Mouse (Mus musculus): ENCODE results near the gene Slc43a2. TPM values are rescaled to one million over a fixed set of nuclear protein-coding genes. Genes with fewer than 3 reads are reported as not detected.

Gene Slc43a2
- 3.0 and 4.3 TPM in 2 replicates for polyA plus RNA-seq (2015; fragmentation: Nextera tagmentation; extraction: Ambion mirVana)

- Histone ChIP-seq H3K4me3 (ENCODE audit: low read length) (peak within 1 kb of the TSS; percentile 70), H3K4me1 (ENCODE audit: control insufficient read depth, insufficient read depth, low read length) (peaks cover 19% of the 10 kb centered on the region), H3K9ac (ENCODE audit: low read length) (peak within 1 kb of the TSS; percentile 77), H3K36me3 (ENCODE audit: control insufficient read depth, insufficient read depth) (no peaks in the 10 kb centered on the region), H3K4me2 (ENCODE audit: low read depth, low read length) (peak within 1 kb of the TSS; percentile 96), H3K27ac (ENCODE audit: low read length) (peak within 1 kb of the TSS; percentile 63), H3K9me3 (replicated peaks; ENCODE audit: control insufficient read depth, low read length) (no peaks in the 10 kb centered on the region), H3K27me3 (ENCODE audit: control insufficient read depth, insufficient read depth, low read length) (no peaks in the 10 kb centered on the region)
- WGBS: under 1% methylated on average over 62 of the region's 62 CpGs
- peak; percentile 86 for ATAC-seq (replicated peaks; ENCODE audit: extremely low read depth, insufficient read depth, low FRiP score)
Measured at GRCm38 (mm10) chr11:75531469-75532242, at the start of gene Slc43a2. Gene Slc43a2, plus strand, starts transcription at chr11:75531694.

- H3K27ac ChIP-seq (ENCODE audit: low read length): no peak overlapping the region
- H3K4me3 ChIP-seq (ENCODE audit: low read length): no peak overlapping the region; the same call in 1 of the 2 replicates
- 26% methylated on average over 3 of the region's 3 CpGs for WGBS
- peak overlapping the region; percentile 44 for H3K4me2 ChIP-seq (ENCODE audit: low read depth, low read length)
- H3K9me3 ChIP-seq (replicated peaks; ENCODE audit: control insufficient read depth, low read length): no peaks in the 10 kb centered on the region
- H3K4me1 ChIP-seq (ENCODE audit: control insufficient read depth, insufficient read depth, low read length): peaks cover 10% of the 10 kb centered on the region
- ATAC-seq (replicated peaks; ENCODE audit: extremely low read depth, insufficient read depth, low FRiP score): peak; percentile 7; the same call in 1 of the 2 replicates
- no peaks in the 10 kb centered on the region; the same call in 1 of the 2 replicates for H3K27me3 ChIP-seq (ENCODE audit: control insufficient read depth, insufficient read depth, low read length)
- no peak overlapping the region for H3K9ac ChIP-seq (ENCODE audit: low read length)
- H3K36me3 ChIP-seq (ENCODE audit: control insufficient read depth, insufficient read depth): peaks cover 18% of the 10 kb centered on the region
Measured at GRCm38 (mm10) chr11:75486192-75486591, 45.3 kb upstream of the Slc43a2 start.

- Histone ChIP-seq H3K27me3 (ENCODE audit: control insufficient read depth, insufficient read depth, low read length) (no peaks in the 10 kb centered on the region; the same call in 1 of the 2 replicates), H3K9ac (ENCODE audit: low read length) (peak within 1 kb of the TSS; percentile 98), H3K4me1 (ENCODE audit: control insufficient read depth, insufficient read depth, low read length) (peaks cover 10% of the 10 kb centered on the region), H3K9me3 (replicated peaks; ENCODE audit: control insufficient read depth, low read length) (no peaks in the 10 kb centered on the region), H3K27ac (ENCODE audit: low read length) (peak within 1 kb of the TSS; percentile 83), H3K4me3 (ENCODE audit: low read length) (peak within 1 kb of the TSS; percentile 99), H3K36me3 (ENCODE audit: control insufficient read depth, insufficient read depth) (peaks cover 23% of the 10 kb centered on the region), H3K4me2 (ENCODE audit: low read depth, low read length) (peak within 1 kb of the TSS; percentile 99)
- ATAC-seq (replicated peaks; ENCODE audit: extremely low read depth, insufficient read depth, low FRiP score): peak; percentile 100
- under 1% methylated on average over 52 of the region's 52 CpGs for WGBS
Measured at GRCm38 (mm10) chr11:75486601-75487285, 44.8 kb upstream of the Slc43a2 start, which contains the start of gene Prpf8. Gene Prpf8, plus strand, starts transcription at chr11:75486816.

GRCm38 (mm10) chr11:75487496-75487895, 44.0 kb upstream of the Slc43a2 start:
- Histone ChIP-seq H3K4me3 (ENCODE audit: low read length) (peak overlapping the region; percentile 99), H3K4me1 (ENCODE audit: control insufficient read depth, insufficient read depth, low read length) (peaks cover 10% of the 10 kb centered on the region), H3K9me3 (replicated peaks; ENCODE audit: control insufficient read depth, low read length) (no peaks in the 10 kb centered on the region), H3K9ac (ENCODE audit: low read length) (peak overlapping the region; percentile 98), H3K27ac (ENCODE audit: low read length) (no peak overlapping the region), H3K4me2 (ENCODE audit: low read depth, low read length) (peak overlapping the region; percentile 99), H3K36me3 (ENCODE audit: control insufficient read depth, insufficient read depth) (peaks cover 31% of the 10 kb centered on the region), H3K27me3 (ENCODE audit: control insufficient read depth, insufficient read depth, low read length) (no peaks in the 10 kb centered on the region; the same call in 1 of the 2 replicates)
- ATAC-seq (replicated peaks; ENCODE audit: extremely low read depth, insufficient read depth, low FRiP score): no peak
- 24% methylated on average over 6 of the region's 6 CpGs for WGBS

- no peaks in the 10 kb centered on the region for H3K9me3 ChIP-seq (replicated peaks; ENCODE audit: control insufficient read depth, low read length)
- no peaks in the 10 kb centered on the region for H3K27me3 ChIP-seq (ENCODE audit: control insufficient read depth, insufficient read depth, low read length)
- no peak overlapping the region for H3K27ac ChIP-seq (ENCODE audit: low read length)
- H3K4me3 ChIP-seq (ENCODE audit: low read length): no peak overlapping the region
- no peak for ATAC-seq (replicated peaks; ENCODE audit: extremely low read depth, insufficient read depth, low FRiP score)
- peaks cover 6% of the 10 kb centered on the region; the same call in 1 of the 2 replicates for H3K4me1 ChIP-seq (ENCODE audit: control insufficient read depth, insufficient read depth, low read length)
- no peak overlapping the region for H3K9ac ChIP-seq (ENCODE audit: low read length)
- H3K36me3 ChIP-seq (ENCODE audit: control insufficient read depth, insufficient read depth): peaks cover 92% of the 10 kb centered on the region
- 88% methylated on average over 10 of the region's 10 CpGs for WGBS
- H3K4me2 ChIP-seq (ENCODE audit: low read depth, low read length): no peak overlapping the region
Measured at GRCm38 (mm10) chr11:75494296-75495049, 37.0 kb upstream of the Slc43a2 start.

GRCm38 (mm10) chr11:75498126-75498525, 33.4 kb upstream of the Slc43a2 start:
- Histone ChIP-seq H3K27ac (ENCODE audit: low read length) (peak overlapping the region; percentile 40; the same call in 1 of the 2 replicates), H3K4me1 (ENCODE audit: control insufficient read depth, insufficient read depth, low read length) (peaks cover 6% of the 10 kb centered on the region; the same call in 1 of the 2 replicates)
- ATAC-seq (replicated peaks; ENCODE audit: extremely low read depth, insufficient read depth, low FRiP score): 0 out of 2 replicates have a peak, but pooled peaks have one; percentile 14

GRCm38 (mm10) chr11:75508162-75508561, 23.3 kb upstream of the Slc43a2 start:
- ATAC-seq (replicated peaks; ENCODE audit: extremely low read depth, insufficient read depth, low FRiP score): no peak
- H3K4me2 ChIP-seq (ENCODE audit: low read depth, low read length): no peak overlapping the region
- H3K27me3 ChIP-seq (ENCODE audit: control insufficient read depth, insufficient read depth, low read length): no peaks in the 10 kb centered on the region
- peaks cover 13% of the 10 kb centered on the region for H3K4me1 ChIP-seq (ENCODE audit: control insufficient read depth, insufficient read depth, low read length)
- H3K27ac ChIP-seq (ENCODE audit: low read length): no peak overlapping the region
- H3K36me3 ChIP-seq (ENCODE audit: control insufficient read depth, insufficient read depth): peaks cover 49% of the 10 kb centered on the region
- 94% methylated on average over 4 of the region's 4 CpGs for WGBS
- no peaks in the 10 kb centered on the region for H3K9me3 ChIP-seq (replicated peaks; ENCODE audit: control insufficient read depth, low read length)
- H3K9ac ChIP-seq (ENCODE audit: low read length): no peak overlapping the region
- H3K4me3 ChIP-seq (ENCODE audit: low read length): no peak overlapping the region

More at GRCm38 (mm10) chr11:75498126-75498525, 33.4 kb upstream of the Slc43a2 start:
- Histone ChIP-seq H3K9me3 (replicated peaks; ENCODE audit: control insufficient read depth, low read length) (no peaks in the 10 kb centered on the region), H3K36me3 (ENCODE audit: control insufficient read depth, insufficient read depth) (peaks cover 92% of the 10 kb centered on the region), H3K4me3 (ENCODE audit: low read length) (no peak overlapping the region), H3K9ac (ENCODE audit: low read length) (no peak overlapping the region), H3K4me2 (ENCODE audit: low read depth, low read length) (no peak overlapping the region), H3K27me3 (ENCODE audit: control insufficient read depth, insufficient read depth, low read length) (no peaks in the 10 kb centered on the region)
- 26% methylated on average over 1 of the region's 1 CpGs for WGBS

GRCm38 (mm10) chr11:75508904-75509303, 22.6 kb upstream of the Slc43a2 start:
- no peak for ATAC-seq (replicated peaks; ENCODE audit: extremely low read depth, insufficient read depth, low FRiP score)
- Histone ChIP-seq H3K4me3 (ENCODE audit: low read length) (no peak overlapping the region), H3K9me3 (replicated peaks; ENCODE audit: control insufficient read depth, low read length) (no peaks in the 10 kb centered on the region), H3K4me1 (ENCODE audit: control insufficient read depth, insufficient read depth, low read length) (peaks cover 13% of the 10 kb centered on the region), H3K27me3 (ENCODE audit: control insufficient read depth, insufficient read depth, low read length) (no peaks in the 10 kb centered on the region), H3K36me3 (ENCODE audit: control insufficient read depth, insufficient read depth) (peaks cover 43% of the 10 kb centered on the region), H3K9ac (ENCODE audit: low read length) (peak overlapping the region; percentile 84; the same call in 1 of the 2 replicates), H3K27ac (ENCODE audit: low read length) (peak overlapping the region; percentile 96), H3K4me2 (ENCODE audit: low read depth, low read length) (no peak overlapping the region)
- 70% methylated on average over 8 of the region's 8 CpGs for WGBS
